Mouse (Mus musculus) cortical plate, adult 2 months (tissue): ENCODE data around the gene Vmn2r2.

ENCODE experiments used
- CTCF ChIP-seq: fragments of 200-500 bp; IDR thresholded peaks from 2 replicates; pipeline ENCODE4 v1.5.1; 2011; ENCODE audit warnings: mild to moderate bottlenecking, control low read depth, low read length; ENCODE audit not compliant: insufficient read depth; ENCODE audit errors: extremely low read depth
- POLR2A ChIP-seq: fragments of 200-500 bp; IDR thresholded peaks from 2 replicates; pipeline ENCODE4 v1.6.1; 2011; ENCODE audit warnings: mild to moderate bottlenecking, low read length, control low read depth; ENCODE audit not compliant: insufficient read depth; ENCODE audit errors: extremely low read depth

DNA sequence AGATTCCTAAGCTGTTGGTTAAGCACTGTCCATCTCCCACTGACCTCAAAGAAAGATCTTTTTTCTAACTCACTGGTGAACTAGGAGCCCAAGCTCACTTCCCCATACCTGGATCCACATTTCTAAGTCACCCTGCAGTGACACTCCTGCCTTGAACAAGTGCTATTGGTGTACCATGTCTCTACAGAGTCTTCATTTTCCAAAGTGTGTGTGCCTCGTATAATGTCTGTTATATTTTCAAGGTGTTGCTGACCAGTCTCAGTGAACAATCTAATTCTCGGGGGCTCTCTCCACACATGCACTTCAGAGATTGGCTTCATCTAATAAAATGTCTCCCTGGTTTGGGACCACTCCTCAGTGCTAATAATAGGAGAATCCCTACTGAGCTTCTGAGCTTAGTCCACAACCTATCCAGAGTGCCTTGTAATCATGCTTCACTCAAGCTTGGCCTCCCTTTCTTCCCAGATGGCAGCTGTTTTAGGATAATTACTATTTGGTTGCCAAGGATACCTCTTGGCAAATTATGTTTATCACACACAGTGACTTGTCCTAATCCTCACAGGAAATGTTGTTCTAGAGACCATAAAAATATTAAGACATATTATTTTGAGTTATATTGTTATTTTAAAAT lies at the start of gene Vmn2r2:
- TF ChIP-seq CTCF (no peak), POLR2A (no peak)
